Mouse (Mus musculus) hindbrain, embryonic 12.5 days (tissue): ENCODE data around the gene Rtn4. TPM values are rescaled to one million over a fixed set of nuclear protein-coding genes. Genes with fewer than 3 reads are reported as not detected.

ENCODE experiments used
- ATAC-seq: fragments of 200-750 bp; cut with Nextera tagmentation; 2 replicates; pipeline ENCODE4 v1.8.0; 2017; ENCODE audit warnings: moderate TSS enrichment; ENCODE audit not compliant: low FRiP score
- H3K27ac ChIP-seq: fragments of 300-500 bp; sonication (generic); 2 replicates; pipeline ENCODE4 v1.5.1; 2016; ENCODE audit warnings: mild to moderate bottlenecking
- H3K27me3 ChIP-seq: fragments of 300-500 bp; sonication (generic); 2 replicates; pipeline ENCODE4 v1.6.1; 2016; ENCODE audit warnings: mild to moderate bottlenecking
- H3K36me3 ChIP-seq: fragments of 300-500 bp; sonication (generic); 2 replicates; pipeline ENCODE4 v1.6.1; 2016; ENCODE audit warnings: mild to moderate bottlenecking
- H3K4me1 ChIP-seq: fragments of 300-500 bp; sonication (generic); 2 replicates; pipeline ENCODE4 v1.6.1; 2016
- H3K4me2 ChIP-seq: fragments of 300-500 bp; sonication (generic); replicated peaks from 2 replicates; pipeline ENCODE4 v1.6.1; 2016; ENCODE audit warnings: mild to moderate bottlenecking
- H3K4me3 ChIP-seq: fragments of 300-500 bp; sonication (generic); 2 replicates; pipeline ENCODE4 v1.5.1; 2016; ENCODE audit warnings: mild to moderate bottlenecking
- H3K9ac ChIP-seq: fragments of 300-500 bp; sonication (generic); 2 replicates; pipeline ENCODE4 v1.6.1; 2016; ENCODE audit warnings: mild to moderate bottlenecking, moderate library complexity
- H3K9me3 ChIP-seq: fragments of 300-500 bp; sonication (generic); replicated peaks from 2 replicates; pipeline ENCODE4 v1.6.1; 2016; ENCODE audit warnings: mild to moderate bottlenecking
- WGBS: fragments of 180-500 bp; shearing (Covaris S2); methylation state at CpG from one replicate; pipeline ENCODE4 v1.1.7; 2016; 5-methylcytosine and 5-hydroxymethylcytosine counted together
- polyA plus RNA-seq: library from polyadenylated mRNA; unstranded; fragments of >200 nt; fragmentation: Nextera tagmentation; extraction: Ambion mirVana; gene quantifications from 2 replicates; pipeline ENCODE4 v1.2.1, GENCODE M21; 2016

Rtn4 gene
- polyA plus RNA-seq, 1 experiment from 2014 or later: 117 TPM

GRCm38 (mm10) chr11:29684272-29684671 is 8.5 kb upstream of the Rtn4 start:
- no peaks in the 10 kb centered on the region for H3K36me3 ChIP-seq
- no peak overlapping the region for H3K4me3 ChIP-seq
- WGBS: 74% methylated on average over 2 of the region's 2 CpGs
- no peak for ATAC-seq
- no peak overlapping the region for H3K27ac ChIP-seq
- H3K4me2 ChIP-seq: no peak overlapping the region
- H3K27me3 ChIP-seq: no peaks in the 10 kb centered on the region
- no peaks in the 10 kb centered on the region for H3K4me1 ChIP-seq
- H3K9me3 ChIP-seq: no peaks in the 10 kb centered on the region
- H3K9ac ChIP-seq: no peak overlapping the region

DNA sequence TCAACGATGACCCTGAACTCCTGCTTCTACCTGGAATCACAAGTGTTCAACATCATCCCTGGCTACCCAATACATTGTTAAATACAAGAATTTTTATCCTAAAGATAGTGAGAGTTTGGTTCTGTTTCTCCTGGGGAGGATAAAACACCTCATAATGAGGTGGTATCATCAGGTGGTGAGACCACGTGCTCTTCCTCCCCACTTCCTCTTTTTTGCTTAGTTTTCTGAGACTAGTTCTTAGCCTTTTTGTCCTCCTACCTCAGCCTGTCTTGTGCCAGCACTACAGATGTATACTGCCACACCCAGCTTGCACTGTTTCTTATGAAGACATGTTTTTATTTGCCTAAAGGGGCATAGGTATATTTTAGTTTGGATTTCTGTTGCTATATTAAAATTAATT is 6.6 kb upstream of the Rtn4 start:
- Histone ChIP-seq H3K4me3 (no peak overlapping the region), H3K36me3 (no peaks in the 10 kb centered on the region), H3K9me3 (no peaks in the 10 kb centered on the region), H3K27me3 (no peaks in the 10 kb centered on the region), H3K4me2 (no peak overlapping the region), H3K4me1 (no peaks in the 10 kb centered on the region), H3K27ac (no peak overlapping the region), H3K9ac (no peak overlapping the region)
- no peak for ATAC-seq
- 91% methylated on average over 2 of the region's 2 CpGs for WGBS

- no peak overlapping the region for H3K4me2 ChIP-seq
- no peak for ATAC-seq
- H3K27ac ChIP-seq: no peak overlapping the region
- H3K9me3 ChIP-seq: no peaks in the 10 kb centered on the region
- H3K36me3 ChIP-seq: peaks cover 2% of the 10 kb centered on the region; the same call in 1 of the 2 replicates
- no peak overlapping the region for H3K9ac ChIP-seq
- peaks cover 6% of the 10 kb centered on the region for H3K4me1 ChIP-seq
- H3K4me3 ChIP-seq: no peak overlapping the region
- H3K27me3 ChIP-seq: no peaks in the 10 kb centered on the region
- 91% methylated on average over 1 of the region's 1 CpGs for WGBS
These were observed 1.2 kb upstream of the Rtn4 start for GRCm38 (mm10) chr11:29691556-29691955.

DNA sequence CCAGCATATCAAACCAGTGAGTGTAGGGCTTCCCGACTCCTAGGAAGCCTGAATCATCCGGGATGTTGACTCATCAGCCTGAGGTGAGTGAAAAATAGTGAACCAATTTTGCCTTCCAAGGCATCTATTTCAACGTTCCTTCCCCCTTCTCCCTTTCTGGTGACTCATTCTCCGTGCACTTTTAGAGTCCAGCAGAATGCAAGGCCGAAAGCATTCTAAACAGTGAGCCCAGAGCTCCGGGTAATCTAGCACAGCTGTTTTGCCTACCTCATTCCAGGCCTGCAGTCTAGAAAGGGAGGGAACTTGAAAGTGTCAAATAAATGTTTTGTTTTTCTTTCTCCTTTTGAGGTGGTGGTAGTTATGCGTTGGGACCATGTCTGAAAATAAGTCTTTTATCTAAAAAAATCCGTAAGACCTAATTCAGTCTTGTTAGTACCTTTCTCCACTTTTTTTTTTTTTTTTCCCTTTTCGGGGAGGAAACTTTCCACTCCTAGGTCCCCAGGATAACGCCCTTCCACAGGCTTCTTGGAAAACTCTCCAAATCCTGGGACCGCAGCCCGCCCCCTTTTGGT is 550 bp upstream of the Rtn4 start:
- Histone ChIP-seq H3K27me3 (no peaks in the 10 kb centered on the region), H3K4me1 (peaks cover 13% of the 10 kb centered on the region), H3K36me3 (peaks cover 7% of the 10 kb centered on the region; the same call in 1 of the 2 replicates), H3K4me2 (0 out of 2 replicates have a peak overlapping the region, but pooled peaks have one; percentile 15), H3K4me3 (peak overlapping the region; percentile 99; the same call in 1 of the 2 replicates), H3K9ac (no peak overlapping the region), H3K27ac (no peak overlapping the region), H3K9me3 (no peaks in the 10 kb centered on the region)
- 23% methylated on average over 12 of the region's 12 CpGs for WGBS
- no peak for ATAC-seq

DNA sequence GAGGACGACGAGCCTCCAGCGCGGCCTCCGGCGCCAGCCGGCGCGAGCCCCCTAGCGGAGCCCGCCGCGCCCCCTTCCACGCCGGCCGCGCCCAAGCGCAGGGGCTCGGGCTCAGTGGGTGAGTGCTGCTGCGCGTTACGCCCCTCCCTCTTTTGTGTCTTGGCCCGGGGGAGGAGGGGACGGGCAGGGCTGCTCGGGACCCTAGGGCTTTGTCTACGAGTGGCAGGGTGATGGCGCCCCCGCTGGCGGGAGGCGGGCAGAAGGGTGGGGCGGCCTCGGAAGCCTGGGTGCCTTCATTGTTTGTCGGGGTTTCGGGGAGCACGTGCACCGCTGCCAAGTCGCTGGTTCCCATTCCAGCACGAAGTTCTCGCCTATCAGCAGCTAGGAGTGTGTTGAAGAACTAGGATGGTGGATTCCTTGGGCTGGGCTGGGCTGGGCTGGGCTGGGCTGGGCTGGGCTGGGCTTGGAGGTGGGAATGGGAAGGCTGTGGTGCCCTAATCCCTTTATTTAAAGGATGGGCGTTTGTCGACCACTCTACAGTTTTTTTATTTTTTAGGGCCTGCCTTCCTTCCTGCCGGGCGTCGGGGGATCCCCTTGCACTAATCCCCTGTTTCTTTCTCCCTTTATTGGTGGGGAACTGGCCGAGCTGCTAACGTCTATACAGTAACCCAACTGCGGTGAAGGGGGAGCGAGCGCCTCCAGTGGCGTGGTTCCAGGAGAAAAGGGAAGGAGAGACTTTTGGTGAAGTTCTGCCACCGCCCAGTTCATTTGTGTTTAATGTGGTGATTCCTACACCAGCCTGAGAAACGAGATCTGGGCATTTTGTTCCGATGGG is 1.0 kb downstream of the Rtn4 start:
- Histone ChIP-seq H3K27ac (peak overlapping the region; percentile 99), H3K4me3 (peak overlapping the region; percentile 99), H3K9ac (peak overlapping the region; percentile 99), H3K4me1 (peaks cover 16% of the 10 kb centered on the region), H3K9me3 (no peaks in the 10 kb centered on the region), H3K27me3 (no peaks in the 10 kb centered on the region), H3K36me3 (peaks cover 7% of the 10 kb centered on the region; the same call in 1 of the 2 replicates), H3K4me2 (peak overlapping the region; percentile 61)
- under 1% methylated on average over 52 of the region's 53 CpGs for WGBS
- ATAC-seq: peak; percentile 95

DNA sequence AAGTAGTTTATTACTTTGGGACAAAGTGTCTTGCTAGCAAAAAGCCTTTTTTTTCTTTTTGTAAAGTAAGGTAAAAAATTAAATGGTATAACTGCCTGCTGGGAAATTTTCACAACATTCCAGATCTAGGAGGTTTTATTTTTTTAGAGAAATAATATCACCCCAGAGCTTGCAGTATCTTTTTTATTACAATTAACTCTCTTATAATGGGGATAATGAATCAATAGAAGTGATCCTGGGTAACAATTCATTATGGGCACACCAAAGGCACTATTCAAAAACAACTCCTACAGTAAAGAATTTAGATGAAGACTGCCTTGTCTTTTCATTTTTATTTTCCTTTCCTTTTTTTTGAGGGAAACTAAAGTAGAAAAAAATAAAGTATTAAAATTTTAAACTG is 2.0 kb downstream of the Rtn4 start:
- no peaks in the 10 kb centered on the region for H3K27me3 ChIP-seq
- no peak overlapping the region for H3K9ac ChIP-seq
- H3K4me1 ChIP-seq: peaks cover 16% of the 10 kb centered on the region
- no peaks in the 10 kb centered on the region for H3K9me3 ChIP-seq
- H3K27ac ChIP-seq: no peak overlapping the region
- peak overlapping the region; percentile 61 for H3K4me2 ChIP-seq
- no peak overlapping the region for H3K4me3 ChIP-seq
- no peak for ATAC-seq
- peaks cover 7% of the 10 kb centered on the region; the same call in 1 of the 2 replicates for H3K36me3 ChIP-seq

DNA sequence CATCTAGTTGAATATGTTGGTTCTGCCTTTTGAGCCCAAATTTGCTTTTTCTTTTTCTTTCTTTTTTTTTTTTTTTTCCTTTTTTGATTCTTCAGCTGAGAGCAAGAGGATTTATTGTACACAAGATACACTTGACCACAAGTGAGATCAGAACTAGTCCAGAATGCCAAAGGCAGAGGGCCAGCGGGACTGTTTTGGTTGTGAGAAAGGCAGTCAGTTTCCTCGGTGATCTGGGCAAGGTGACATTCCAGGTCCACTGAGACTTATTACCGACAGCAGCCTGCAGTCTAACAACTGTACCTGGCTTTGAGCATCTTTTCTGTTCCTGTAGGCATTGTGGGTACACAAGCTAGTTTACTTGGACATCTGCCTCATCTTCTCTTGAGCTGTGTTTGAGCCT is 10.0 kb downstream of the Rtn4 start:
- Histone ChIP-seq H3K9ac (no peak overlapping the region), H3K36me3 (peaks cover 13% of the 10 kb centered on the region), H3K9me3 (no peaks in the 10 kb centered on the region), H3K4me3 (no peak overlapping the region), H3K4me1 (no peaks in the 10 kb centered on the region), H3K27me3 (no peaks in the 10 kb centered on the region), H3K27ac (no peak overlapping the region), H3K4me2 (no peak overlapping the region)
- WGBS: 80% methylated on average over 3 of the region's 3 CpGs
- no peak for ATAC-seq

GRCm38 (mm10) chr11:29705263-29705662 is 12.5 kb downstream of the Rtn4 start:
- H3K27me3 ChIP-seq: no peaks in the 10 kb centered on the region
- no peak for ATAC-seq
- no peaks in the 10 kb centered on the region for H3K4me1 ChIP-seq
- no peak overlapping the region for H3K27ac ChIP-seq
- no peak overlapping the region for H3K4me3 ChIP-seq
- H3K4me2 ChIP-seq: no peak overlapping the region
- no peak overlapping the region for H3K9ac ChIP-seq
- no peaks in the 10 kb centered on the region for H3K9me3 ChIP-seq
- peaks cover 25% of the 10 kb centered on the region for H3K36me3 ChIP-seq

DNA sequence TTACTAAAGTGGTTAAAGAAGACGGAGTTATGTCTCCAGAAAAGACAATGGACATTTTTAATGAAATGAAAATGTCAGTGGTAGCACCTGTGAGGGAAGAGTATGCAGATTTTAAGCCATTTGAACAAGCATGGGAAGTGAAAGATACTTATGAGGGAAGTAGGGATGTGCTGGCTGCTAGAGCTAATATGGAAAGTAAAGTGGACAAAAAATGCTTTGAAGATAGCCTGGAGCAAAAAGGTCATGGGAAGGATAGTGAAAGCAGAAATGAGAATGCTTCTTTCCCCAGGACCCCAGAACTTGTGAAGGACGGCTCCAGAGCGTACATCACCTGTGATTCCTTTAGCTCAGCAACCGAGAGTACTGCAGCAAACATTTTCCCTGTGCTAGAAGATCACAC is 14.1 kb downstream of the Rtn4 start:
- no peak overlapping the region for H3K4me3 ChIP-seq
- 93% methylated on average over 4 of the region's 4 CpGs for WGBS
- H3K4me1 ChIP-seq: no peaks in the 10 kb centered on the region
- H3K4me2 ChIP-seq: no peak overlapping the region
- no peaks in the 10 kb centered on the region for H3K27me3 ChIP-seq
- ATAC-seq: no peak
- H3K27ac ChIP-seq: no peak overlapping the region
- H3K9me3 ChIP-seq: no peaks in the 10 kb centered on the region
- peaks cover 32% of the 10 kb centered on the region for H3K36me3 ChIP-seq
- no peak overlapping the region for H3K9ac ChIP-seq

GRCm38 (mm10) chr11:29709512-29709911 is 16.8 kb downstream of the Rtn4 start:
- no peak for ATAC-seq
- peaks cover 35% of the 10 kb centered on the region for H3K36me3 ChIP-seq

GRCm38 (mm10) chr11:29714114-29714513 is 21.4 kb downstream of the Rtn4 start:
- no peak for ATAC-seq
- 93% methylated on average over 7 of the region's 7 CpGs for WGBS
- H3K36me3 ChIP-seq: peaks cover 10% of the 10 kb centered on the region
- no peaks in the 10 kb centered on the region for H3K9me3 ChIP-seq
- H3K4me3 ChIP-seq: no peak overlapping the region
- H3K27ac ChIP-seq: no peak overlapping the region
- H3K4me1 ChIP-seq: peaks cover 6% of the 10 kb centered on the region
- H3K9ac ChIP-seq: no peak overlapping the region
- H3K4me2 ChIP-seq: no peak overlapping the region
- H3K27me3 ChIP-seq: no peaks in the 10 kb centered on the region

More at GRCm38 (mm10) chr11:29709512-29709911, 16.8 kb downstream of the Rtn4 start:
- no peaks in the 10 kb centered on the region for H3K27me3 ChIP-seq
- no peaks in the 10 kb centered on the region for H3K4me1 ChIP-seq
- H3K27ac ChIP-seq: no peak overlapping the region
- H3K4me2 ChIP-seq: no peak overlapping the region
- H3K9ac ChIP-seq: no peak overlapping the region
- no peaks in the 10 kb centered on the region for H3K9me3 ChIP-seq
- H3K4me3 ChIP-seq: no peak overlapping the region

GRCm38 (mm10) chr11:29714789-29715188 is 22.0 kb downstream of the Rtn4 start:
- Histone ChIP-seq H3K9me3 (no peaks in the 10 kb centered on the region), H3K27me3 (no peaks in the 10 kb centered on the region), H3K9ac (no peak overlapping the region), H3K4me1 (peaks cover 6% of the 10 kb centered on the region), H3K4me3 (no peak overlapping the region), H3K4me2 (no peak overlapping the region), H3K36me3 (peaks cover 10% of the 10 kb centered on the region), H3K27ac (no peak overlapping the region)
- WGBS: 97% methylated on average over 2 of the region's 2 CpGs
- no peak for ATAC-seq

DNA sequence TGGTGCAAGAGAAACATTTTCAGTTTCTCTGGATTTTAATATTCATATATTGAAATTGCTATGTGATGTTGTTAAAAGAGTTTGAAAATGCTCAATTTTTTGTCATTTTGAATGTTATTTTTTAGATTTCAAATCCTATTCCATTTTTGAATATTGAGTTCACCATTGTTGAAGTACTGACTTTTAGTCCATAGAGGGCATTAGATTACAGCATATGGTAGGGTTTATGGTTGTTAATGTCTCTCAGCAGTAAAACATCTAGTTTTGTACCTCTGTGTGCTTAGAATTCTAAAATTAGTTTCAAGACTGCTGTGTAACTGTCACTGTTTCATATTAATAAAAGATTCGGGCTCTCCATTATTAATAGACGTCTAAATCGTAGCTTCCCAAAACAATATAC is 22.8 kb downstream of the Rtn4 start:
- H3K4me3 ChIP-seq: no peak overlapping the region
- 94% methylated on average over 3 of the region's 3 CpGs for WGBS

More for the DNA sequence above, 22.8 kb downstream of the Rtn4 start:
- Histone ChIP-seq H3K9me3 (no peaks in the 10 kb centered on the region), H3K27ac (no peak overlapping the region), H3K4me2 (no peak overlapping the region), H3K4me1 (peaks cover 6% of the 10 kb centered on the region), H3K36me3 (peaks cover 10% of the 10 kb centered on the region), H3K27me3 (no peaks in the 10 kb centered on the region), H3K9ac (no peak overlapping the region)
- no peak for ATAC-seq
